Mouse (Mus musculus) left cerebral cortex, postnatal 36 days (tissue): ENCODE measurements around the gene Inpp5a. TPM values are rescaled to one million over a fixed set of nuclear protein-coding genes. Genes with fewer than 3 reads are reported as not detected.

Experiments
- DNase-seq, 2 experiments: peaks; one replicate each; pipeline ENCODE4 v3.0.0; 2021 to 2022; ENCODE audit warnings: low spot score in 2 of 2, mixed read lengths in 1 of 2
- intact Hi-C: fragments of 180-260 bp; cut with DNase I; formaldehyde crosslinking; loops from one replicate; pipeline ENCODE4 v1.15.1; 2025
- total RNA-seq, 2 experiments: library from RNA; stranded (reverse); gene quantifications; 2 replicates each; pipeline ENCODE4 v1.2.3; 2021

The Inpp5a gene
- total RNA-seq, 2 experiments from 2014 or later: 56.5 to 60.1 TPM

DNA sequence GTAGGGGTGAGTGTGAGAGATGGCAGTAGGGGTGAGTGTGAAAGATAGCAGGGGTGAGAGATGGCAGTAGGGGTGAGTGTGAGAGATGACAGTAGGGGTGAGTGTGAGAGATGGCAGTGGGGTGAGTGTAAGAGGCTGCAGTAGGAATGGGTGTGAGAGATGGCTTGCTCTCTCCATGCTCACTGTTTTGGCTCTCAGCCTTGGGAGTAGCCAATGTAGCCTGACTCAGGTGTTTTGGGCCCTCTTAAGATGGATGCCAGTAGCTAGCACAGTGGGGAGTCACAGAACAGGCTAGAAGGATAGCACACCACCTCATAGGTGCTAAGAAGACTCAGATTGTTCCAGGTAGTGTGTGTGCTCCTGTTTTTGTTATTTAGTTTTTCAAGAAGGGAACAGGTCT is 46.8 kb downstream of the Inpp5a start:
- no peak for DNase-seq
- intact Hi-C loops: no loop called here

DNA sequence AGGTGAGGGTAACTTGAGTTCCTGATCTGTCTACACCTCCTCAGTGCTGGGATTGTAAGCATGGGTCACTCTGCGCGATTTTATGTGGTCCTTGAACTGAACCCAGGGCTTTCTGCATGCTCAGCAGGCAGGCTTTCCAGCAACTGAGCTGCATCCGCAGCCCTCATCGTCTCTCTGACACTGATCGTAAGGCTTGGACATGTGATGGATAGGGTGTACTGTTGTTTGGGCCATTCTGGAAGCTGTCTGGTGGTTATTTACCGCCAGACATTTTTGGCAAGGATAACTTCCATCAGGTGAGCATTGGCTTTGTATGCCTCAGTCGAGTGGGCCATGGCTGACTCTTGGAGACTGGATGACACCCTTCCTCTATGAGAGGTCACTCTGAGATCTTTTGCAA is 48.0 kb downstream of the Inpp5a start:
- intact Hi-C loops: no loop called here
- no peak for DNase-seq

DNA sequence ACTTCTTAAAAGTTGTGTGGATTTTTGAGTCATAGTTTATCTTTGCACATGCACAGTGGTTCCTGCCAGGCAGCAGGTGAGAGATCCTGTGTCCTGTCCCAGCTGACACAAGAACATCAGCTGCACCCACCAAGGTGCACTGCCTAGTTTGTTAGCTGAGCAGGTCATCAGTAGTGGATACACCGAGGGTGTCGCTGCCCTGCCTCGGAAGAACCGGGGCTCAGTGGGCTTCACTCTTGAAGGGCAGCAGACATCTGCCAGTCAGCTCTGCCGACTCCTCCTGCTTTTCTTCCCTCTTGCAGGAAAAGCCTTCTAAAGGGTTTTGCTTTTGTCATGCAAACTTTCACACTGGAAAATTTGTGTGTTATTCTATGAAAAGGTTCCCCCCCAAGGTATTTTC is 48.6 kb downstream of the Inpp5a start:
- intact Hi-C loops: no loop called here
- DNase-seq: no peak

DNA sequence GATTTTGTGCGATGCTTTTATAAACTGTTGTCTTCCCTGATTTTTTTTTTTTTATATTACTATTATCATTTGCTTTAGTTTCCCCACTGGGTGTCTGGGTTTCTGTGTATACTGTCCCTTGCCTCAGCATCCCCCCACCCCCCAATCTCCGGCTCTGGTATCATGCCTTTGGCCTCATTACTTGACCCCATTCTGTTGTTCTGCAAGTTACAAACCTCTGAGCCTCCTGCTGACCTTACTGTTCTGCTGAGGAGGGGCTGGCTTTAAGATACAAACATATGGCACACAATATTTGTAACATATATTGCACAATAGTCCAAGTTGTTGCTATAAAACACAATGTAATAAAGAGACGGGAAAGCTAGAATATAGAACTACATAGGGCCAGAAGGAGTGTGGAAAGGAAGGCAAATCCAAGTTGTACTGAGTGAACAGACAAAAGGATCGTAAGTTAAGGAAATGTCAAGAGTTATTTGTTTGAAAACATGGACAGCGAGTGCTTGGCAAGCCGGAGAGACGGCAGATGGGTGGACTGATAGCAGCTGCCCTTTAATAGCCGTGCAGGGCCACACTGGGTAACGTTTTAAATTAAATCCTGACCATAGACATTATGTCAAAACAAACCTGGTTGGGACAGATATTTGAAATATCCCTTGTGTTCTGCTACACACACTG is 49.2 kb downstream of the Inpp5a start:
- intact Hi-C loops: no loop called here
- DNase-seq: no peak

DNA sequence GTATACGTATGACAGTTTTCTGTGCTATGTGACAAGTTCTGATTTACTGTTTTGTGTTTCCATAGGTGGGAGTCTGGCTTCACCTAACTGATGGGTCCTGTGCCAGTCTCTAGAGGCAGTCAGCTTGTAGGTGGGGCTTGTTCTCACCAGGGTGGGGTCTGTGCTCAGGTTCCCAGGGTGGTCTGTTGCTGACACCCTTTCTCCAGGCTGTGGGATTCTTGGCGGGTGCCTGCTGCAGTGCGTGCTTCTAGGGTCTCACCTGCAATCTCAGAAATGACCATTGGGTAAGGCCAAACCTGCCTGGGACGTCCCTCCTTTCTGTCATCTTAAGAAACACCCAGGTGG is 49.7 kb downstream of the Inpp5a start:
- intact Hi-C loops: no loop called here
- no peak for DNase-seq

DNA sequence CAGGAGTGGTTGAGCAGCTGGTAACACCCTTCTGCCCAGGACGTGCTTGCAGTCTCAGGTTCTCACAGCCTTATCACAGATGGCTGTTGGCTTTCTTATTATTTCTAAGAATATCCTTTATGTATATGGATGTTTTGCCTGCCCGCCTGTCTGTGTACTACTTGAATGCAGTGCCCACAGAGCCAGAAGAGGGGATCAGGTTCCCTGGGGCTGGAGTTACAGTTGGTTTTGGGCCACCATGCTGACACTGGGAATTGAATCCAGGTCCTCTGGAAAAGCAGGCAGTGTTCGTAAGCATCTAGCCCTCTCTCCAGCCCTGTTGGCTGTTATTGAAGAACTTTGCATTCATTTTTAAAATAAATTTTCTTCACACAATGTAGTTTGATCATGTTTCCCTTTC is 50.1 kb downstream of the Inpp5a start:
- no peak for DNase-seq
- intact Hi-C loops: no loop called here

DNA sequence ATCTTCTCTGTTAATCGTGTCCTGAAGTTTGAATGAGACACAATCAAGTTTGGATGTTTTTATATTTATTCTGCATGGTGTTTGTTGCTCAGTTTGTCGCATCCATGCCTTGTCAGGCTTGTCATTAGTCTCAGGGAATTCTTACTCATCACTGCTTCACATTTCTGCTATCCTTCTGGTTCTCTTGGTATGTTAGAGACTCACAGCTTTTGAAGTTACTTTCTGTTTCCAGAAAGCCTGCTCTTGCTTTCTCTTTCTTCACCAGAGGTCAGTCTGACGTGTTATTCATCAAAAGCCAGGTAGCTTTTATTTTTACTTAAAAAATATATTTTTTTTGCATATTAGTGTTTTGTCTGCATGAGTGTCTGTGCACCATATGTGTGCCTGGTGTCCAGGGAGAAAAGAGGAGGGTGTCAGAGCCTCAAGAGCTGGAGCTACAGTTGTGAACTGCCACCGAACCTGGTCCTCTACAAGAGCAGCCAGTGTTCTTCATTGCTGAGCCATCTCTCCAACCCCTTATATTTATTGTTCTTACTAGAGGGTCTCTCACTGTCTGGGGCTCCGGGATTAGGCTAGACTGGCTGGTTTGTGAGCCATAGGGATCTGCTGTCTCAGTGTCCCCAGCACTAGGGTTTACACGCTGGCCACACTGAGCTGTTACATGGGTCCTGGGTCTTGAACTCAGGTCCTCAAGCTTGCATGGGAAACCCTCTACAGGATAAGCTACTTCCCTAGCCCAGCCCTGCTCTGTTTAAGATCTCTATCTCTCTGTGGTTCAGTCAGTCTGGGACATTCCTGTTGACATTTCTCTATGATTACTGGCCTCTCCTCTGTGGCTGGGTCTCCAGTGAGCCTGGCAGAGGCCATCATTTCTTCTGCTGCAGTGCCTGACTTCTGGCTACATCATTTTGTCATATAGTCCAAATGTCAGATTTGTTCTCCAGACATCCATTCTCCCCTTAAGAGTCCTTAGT is 51.3 kb downstream of the Inpp5a start:
- intact Hi-C loops: no loop called here
- DNase-seq: no peak

DNA sequence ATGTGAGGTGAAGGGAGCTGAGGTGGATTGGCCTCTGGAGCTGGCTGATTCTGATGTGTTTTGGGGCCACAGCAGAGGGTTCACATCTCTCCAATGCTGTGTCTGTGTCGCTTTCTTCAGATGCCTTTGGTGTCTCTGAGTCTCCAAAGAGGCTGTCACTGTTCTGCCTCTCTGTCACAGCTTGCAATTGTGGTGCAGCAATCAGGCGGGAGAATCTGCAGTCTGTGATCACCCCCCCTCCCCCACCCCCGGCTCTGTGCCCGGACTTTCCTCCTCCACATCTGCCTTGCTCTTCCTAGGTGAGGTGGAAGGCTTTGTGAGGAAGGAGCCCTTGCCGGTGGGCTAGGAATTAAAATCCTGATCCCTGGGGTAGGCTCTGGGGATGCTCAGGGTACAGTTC is 52.1 kb downstream of the Inpp5a start:
- intact Hi-C loops: no loop called here
- no peak for DNase-seq

DNA sequence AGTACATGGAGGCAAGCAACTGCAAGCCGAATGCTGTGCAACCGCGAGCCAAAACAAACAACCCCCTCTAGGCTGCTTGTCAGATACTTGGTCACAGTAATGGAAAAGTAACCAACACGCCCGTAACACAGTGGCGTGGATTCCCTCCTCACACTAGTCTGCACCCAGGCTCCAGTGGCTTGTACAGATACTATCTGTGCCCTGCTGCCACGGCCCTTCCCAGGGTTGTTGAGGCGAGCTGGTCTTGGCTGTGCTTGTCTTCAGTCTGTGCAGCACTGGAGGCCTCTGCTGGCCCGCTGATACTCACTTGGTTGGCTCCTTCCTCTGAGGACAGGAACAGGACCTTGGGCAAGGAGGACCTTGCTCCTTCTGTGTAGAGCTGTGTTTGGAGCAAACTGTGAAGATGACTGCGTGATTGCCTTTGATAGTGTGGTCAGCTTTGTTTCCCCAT is 52.9 kb downstream of the Inpp5a start:
- intact Hi-C loops: no loop called here
- no peak for DNase-seq

DNA sequence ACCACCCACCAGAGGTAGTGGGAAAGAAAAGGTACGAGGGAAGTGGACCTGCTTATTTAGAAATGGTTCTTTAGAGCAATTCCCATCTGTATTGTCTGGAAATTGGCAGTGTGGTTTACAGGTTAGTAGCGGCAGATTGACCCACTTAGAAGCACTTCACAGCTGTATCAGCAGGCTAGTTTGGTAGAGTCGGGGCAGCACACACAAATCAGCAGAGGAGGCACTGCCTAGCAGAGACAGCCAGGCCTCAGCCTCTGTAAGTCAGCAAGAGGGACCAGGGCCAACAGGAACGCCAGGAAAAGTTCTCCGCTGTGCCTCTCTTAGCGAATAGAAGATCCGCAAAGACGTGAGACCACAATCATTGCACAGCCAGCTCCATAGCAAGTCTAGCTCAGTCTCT is 56.7 kb downstream of the Inpp5a start:
- intact Hi-C loops: no loop called here
- no peak for DNase-seq

DNA sequence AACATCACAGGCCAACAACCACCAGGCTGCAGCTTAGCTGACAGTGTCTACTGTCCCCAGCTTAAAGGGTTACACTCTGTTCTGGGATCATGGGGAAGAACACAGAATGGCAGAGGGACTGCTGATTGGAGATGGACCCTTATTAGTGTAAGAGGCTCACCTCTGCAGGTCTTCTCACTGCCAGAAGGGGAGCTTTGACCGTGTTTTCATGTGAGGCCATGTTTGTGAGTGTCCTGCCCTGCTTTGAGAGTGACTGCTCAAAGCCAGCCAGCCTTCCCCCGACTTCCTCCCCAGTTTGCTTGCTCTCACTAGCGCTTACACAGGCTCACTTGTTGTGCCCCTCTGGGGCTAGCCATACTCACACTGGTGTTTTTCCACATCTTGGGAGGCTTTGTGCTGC is 58.5 kb downstream of the Inpp5a start:
- no peak for DNase-seq
- intact Hi-C loops: no loop called here

DNA sequence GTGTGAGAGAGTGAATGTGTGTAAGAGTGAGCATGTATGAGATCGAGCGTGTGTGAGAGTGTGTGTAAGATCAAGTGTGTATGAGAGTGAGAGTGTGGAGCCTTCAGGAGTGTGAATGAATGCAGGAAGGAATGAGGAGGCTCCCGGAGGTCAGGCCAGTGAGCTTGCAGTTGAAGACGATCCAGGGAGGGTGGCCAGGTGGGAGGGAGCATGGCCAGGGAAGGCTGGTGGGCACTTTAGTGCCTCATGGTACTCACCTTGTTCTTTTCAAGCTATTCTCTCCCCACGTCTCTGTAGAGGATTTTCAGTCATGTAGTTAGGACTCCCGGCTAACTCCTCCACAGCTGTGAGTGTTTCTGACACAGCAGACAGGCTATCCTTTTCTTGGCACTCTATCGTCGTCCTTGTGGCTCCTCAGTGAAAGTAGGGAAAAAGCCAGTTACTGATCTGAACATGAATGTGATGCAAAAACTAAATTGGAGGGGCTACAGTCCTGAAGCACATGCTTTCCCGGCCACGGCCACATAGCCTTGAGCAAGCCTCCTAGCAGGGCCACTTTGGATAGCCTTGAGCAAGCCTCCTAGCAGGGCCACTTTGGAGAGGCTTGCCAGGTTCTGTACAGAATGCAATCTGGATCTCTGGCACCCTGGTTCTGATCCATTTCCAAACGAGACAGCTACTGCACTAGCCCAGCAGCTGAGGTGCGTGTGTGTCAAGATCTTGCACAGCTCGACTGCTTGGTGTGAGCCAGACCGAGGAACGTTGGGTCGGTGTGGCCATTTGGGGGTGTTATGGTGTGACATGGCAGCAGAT is 61.5 kb downstream of the Inpp5a start:
- no peak for DNase-seq
- intact Hi-C loops: no loop called here

DNA sequence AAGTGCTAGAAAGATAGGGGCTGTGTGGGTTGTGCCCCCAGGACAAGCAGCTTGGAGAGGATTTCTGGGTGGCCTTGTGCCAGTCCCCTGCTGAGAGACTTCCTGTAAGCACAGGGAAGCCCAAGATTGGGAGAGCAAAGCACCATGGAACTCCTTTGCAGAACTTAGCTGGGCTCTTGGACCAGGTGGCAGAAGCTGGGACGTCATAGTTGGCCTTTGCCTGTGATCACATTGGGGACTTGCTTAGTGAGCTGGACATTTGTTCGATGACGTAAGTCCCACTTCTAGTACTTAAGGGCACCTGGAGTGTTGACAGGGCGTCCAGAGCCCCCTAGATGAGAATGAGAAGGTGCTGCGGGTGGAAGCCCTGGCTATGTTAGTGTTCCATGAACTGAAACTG is 62.8 kb downstream of the Inpp5a start:
- no peak for DNase-seq
- intact Hi-C loops: no loop called here

DNA sequence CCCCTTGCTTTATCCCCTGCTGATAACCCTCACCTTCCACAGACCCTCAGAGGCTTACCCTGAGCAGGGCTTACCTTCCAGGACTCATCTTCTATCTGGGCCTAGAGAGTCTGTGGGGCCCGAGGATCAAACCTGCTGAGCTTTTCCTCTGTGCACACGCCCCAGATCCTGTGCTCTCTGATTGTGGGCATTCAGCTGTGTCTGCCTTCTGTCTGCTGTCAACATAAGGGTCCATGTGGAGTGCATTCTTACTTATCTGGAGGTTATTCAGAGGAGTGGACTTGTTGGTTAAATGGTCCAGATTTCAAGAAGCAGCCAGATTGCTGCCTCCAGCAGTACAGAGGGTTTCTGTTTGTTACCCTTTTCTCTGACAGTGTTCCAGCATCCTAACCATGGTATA is 63.3 kb downstream of the Inpp5a start:
- DNase-seq: no peak
- intact Hi-C loops: no loop called here

DNA sequence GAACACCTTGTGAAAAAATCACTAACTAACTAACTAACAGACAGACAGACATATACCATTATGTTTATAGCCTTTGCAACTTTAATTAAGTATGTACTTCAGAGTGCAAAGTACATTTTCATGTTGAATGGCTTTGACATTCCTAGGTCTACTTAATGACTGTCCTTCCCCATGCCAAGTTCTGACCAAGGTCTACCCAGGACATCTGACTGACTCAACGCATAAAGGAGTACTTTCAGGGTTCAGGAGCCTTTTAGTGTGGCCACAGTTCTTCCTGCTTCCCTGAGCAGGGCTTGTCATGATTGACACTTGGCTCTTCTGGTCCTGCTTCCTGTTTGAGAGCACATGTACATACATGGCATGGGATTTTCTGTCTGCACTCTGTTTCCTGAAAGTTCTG is 64.3 kb downstream of the Inpp5a start:
- intact Hi-C loops: no loop called here
- DNase-seq: no peak

DNA sequence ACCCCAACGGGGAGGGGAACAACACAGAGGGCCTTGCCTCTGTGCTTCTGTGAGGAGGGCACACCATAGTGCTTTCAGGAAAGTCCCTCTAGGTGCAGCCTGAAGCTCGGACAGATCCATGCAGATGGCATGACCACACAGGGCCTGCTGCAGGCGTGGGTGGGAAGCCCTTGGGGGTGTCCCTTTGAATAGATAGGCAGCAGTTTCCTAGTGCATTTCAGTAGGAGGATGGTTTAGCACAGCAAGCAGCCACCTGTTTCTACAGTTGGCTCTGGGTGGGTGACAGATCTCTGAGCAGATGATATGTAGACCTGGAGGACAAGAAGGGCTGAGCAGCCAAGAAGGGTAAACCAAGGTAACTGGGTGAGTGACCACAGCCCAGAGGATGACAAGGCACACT is 65.4 kb downstream of the Inpp5a start:
- intact Hi-C loops: no loop called here
- DNase-seq: no peak

DNA sequence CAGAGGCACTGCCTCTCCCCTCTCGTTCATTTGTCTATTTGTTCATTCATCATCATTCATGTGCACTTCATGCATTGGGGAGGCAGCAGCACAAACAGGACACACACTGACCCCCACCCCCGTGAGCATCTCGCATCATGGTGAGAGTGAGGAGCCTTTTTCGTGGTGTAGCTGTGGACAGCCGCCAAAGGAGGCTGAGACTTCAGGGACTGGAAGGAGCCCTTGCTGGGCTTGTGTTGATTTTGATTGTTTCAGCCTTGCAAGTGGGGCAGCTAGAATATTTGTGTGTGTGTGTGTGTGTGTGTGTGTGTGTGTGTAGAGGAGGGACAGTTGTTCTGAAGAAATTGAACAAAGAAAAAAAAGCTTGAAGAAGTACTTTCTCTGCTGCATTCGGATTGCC is 67.8 kb downstream of the Inpp5a start:
- no peak for DNase-seq
- intact Hi-C loops: no loop called here

DNA sequence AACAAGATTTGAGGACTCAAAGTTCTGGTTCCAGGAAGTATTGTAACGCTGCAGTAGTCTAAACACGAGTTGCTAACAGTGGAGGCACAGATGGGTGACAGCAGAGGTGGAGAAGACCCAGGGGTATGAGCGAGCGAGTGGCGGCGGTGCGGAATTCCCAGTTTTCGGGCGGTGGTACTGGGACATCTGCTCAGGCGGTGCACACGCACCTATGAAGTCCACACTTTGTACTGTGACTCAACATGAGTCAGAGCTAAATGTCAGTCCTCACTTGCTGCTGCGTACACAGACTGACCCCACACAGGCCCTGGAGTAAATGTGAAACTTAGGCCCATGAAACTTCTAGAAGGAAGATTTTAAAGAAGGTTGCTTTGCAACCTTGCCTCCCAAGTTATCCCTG is 72.4 kb downstream of the Inpp5a start:
- intact Hi-C loops: no loop called here

DNA sequence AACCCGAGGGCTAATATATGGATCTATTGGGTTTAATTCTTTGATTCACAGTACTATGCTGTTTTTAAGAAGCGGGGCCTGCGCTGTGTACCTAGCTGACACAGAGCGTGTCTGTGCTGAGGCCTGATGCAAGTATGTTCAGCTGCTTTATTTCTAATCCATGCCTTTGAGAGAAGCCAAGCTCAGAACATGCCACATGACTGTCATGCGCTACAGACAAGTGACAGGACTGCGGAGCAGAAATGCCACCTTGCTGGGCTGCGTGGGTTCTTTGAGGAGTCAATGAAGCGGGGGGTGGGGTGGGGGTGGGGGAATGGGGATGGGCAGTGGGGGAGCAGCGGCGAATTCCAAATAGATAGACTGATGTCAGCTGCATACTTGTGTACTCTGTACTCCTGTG is 73.2 kb downstream of the Inpp5a start:
- no peak for DNase-seq
- intact Hi-C loops: no loop called here

More for the DNA sequence above, 72.4 kb downstream of the Inpp5a start:
- DNase-seq: no peak

DNA sequence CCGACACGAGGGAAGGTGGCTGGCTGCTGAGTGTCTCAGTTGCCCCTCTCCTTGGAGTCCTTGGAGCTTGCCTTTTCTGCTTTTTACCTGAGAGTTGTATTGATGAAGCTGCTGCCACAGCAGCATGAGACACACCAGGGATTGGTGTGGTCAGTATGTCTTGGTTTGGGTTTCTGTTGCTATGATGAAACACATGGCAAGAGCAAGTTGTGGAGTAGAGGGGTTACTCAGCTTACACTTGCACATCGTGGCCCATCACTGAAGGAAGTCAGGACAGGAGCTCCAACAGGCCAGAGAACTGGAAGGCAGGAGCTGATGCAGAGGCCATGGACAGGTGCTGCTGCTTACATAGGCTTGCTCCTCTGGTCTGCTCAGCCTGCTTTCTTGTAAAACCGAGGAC is 76.6 kb downstream of the Inpp5a start:
- intact Hi-C loops: no loop called here
- DNase-seq: no peak
